Mouse (Mus musculus): Measurements from ENCODE around the gene Parp12. TPM values are rescaled to one million over a fixed set of nuclear protein-coding genes. Genes with fewer than 3 reads are reported as not detected.

Gene Parp12
- polyA plus RNA-seq, 1 experiment from 2014 or later = 4.7 TPM

- no peak overlapping the region for H3K27ac ChIP-seq (replicated peaks)
- H3K36me3 ChIP-seq = no peaks in the 10 kb centered on the region
- no peaks in the 10 kb centered on the region for H3K4me1 ChIP-seq
- H3K9ac ChIP-seq (replicated peaks) = no peak overlapping the region
- H3K9me3 ChIP-seq = no peaks in the 10 kb centered on the region
- 45% methylated on average over 2 of the region's 2 CpGs for WGBS
- no peak overlapping the region for H3K4me2 ChIP-seq (replicated peaks)
- H3K27me3 ChIP-seq = no peaks in the 10 kb centered on the region
- no peak for ATAC-seq (ENCODE audit: low FRiP score, low read depth)
- H3K4me3 ChIP-seq = no peak overlapping the region
These were observed 11.3 kb downstream of the Parp12 start for GRCm38 (mm10) chr6:39106812-39107211.

- Histone ChIP-seq H3K27me3 (no peaks in the 10 kb centered on the region), H3K9me3 (no peaks in the 10 kb centered on the region), H3K4me3 (no peak overlapping the region), H3K27ac (replicated peaks) (no peak overlapping the region), H3K4me1 (no peaks in the 10 kb centered on the region), H3K9ac (replicated peaks) (no peak overlapping the region), H3K4me2 (replicated peaks) (no peak overlapping the region), H3K36me3 (no peaks in the 10 kb centered on the region)
- no peak for ATAC-seq (ENCODE audit: low FRiP score, low read depth)
- 83% methylated on average over 4 of the region's 4 CpGs for WGBS
These were observed 13.5 kb downstream of the Parp12 start for GRCm38 (mm10) chr6:39104631-39105030.

GRCm38 (mm10) chr6:39076498-39076897 is 41.7 kb downstream of the Parp12 start:
- no peaks in the 10 kb centered on the region for H3K9me3 ChIP-seq
- H3K27me3 ChIP-seq = no peaks in the 10 kb centered on the region
- no peak overlapping the region for H3K4me2 ChIP-seq (replicated peaks)
- H3K27ac ChIP-seq (replicated peaks) = no peak overlapping the region
- peaks cover 5% of the 10 kb centered on the region; the same call in 1 of the 2 replicates for H3K4me1 ChIP-seq
- H3K9ac ChIP-seq (replicated peaks) = no peak overlapping the region
- H3K36me3 ChIP-seq = no peaks in the 10 kb centered on the region
- H3K4me3 ChIP-seq = no peak overlapping the region
- ATAC-seq (ENCODE audit: low FRiP score, low read depth) = no peak

GRCm38 (mm10) chr6:39074186-39074585 is 44.0 kb downstream of the Parp12 start:
- no peaks in the 10 kb centered on the region for H3K36me3 ChIP-seq
- no peak overlapping the region for H3K27ac ChIP-seq (replicated peaks)
- H3K4me2 ChIP-seq (replicated peaks) = no peak overlapping the region
- no peaks in the 10 kb centered on the region for H3K9me3 ChIP-seq
- no peaks in the 10 kb centered on the region for H3K27me3 ChIP-seq
- no peak for ATAC-seq (ENCODE audit: low FRiP score, low read depth)
- H3K9ac ChIP-seq (replicated peaks) = no peak overlapping the region
- peaks cover 5% of the 10 kb centered on the region; the same call in 1 of the 2 replicates for H3K4me1 ChIP-seq
- no peak overlapping the region for H3K4me3 ChIP-seq

GRCm38 (mm10) chr6:39072664-39073063 is 45.5 kb downstream of the Parp12 start:
- peaks cover 5% of the 10 kb centered on the region; the same call in 1 of the 2 replicates for H3K4me1 ChIP-seq
- 61% methylated on average over 5 of the region's 5 CpGs for WGBS
- H3K9ac ChIP-seq (replicated peaks) = no peak overlapping the region
- H3K9me3 ChIP-seq = no peaks in the 10 kb centered on the region
- no peak overlapping the region for H3K27ac ChIP-seq (replicated peaks)
- H3K27me3 ChIP-seq = no peaks in the 10 kb centered on the region
- H3K4me2 ChIP-seq (replicated peaks) = no peak overlapping the region
- H3K36me3 ChIP-seq = no peaks in the 10 kb centered on the region
- ATAC-seq (ENCODE audit: low FRiP score, low read depth) = no peak
- no peak overlapping the region for H3K4me3 ChIP-seq

- WGBS = 45% methylated on average over 12 of the region's 12 CpGs
- Histone ChIP-seq H3K36me3 (no peaks in the 10 kb centered on the region), H3K4me1 (0 out of 2 replicates have a peak, but pooled peaks cover 2% of the 10 kb centered on the region), H3K27me3 (no peaks in the 10 kb centered on the region), H3K4me3 (no peak overlapping the region), H3K27ac (replicated peaks) (no peak overlapping the region), H3K9me3 (no peaks in the 10 kb centered on the region), H3K4me2 (replicated peaks) (no peak overlapping the region), H3K9ac (replicated peaks) (no peak overlapping the region)
- peak; percentile 56; the same call in 1 of the 2 replicates for ATAC-seq (ENCODE audit: low FRiP score, low read depth)
These were observed 51.1 kb downstream of the Parp12 start for GRCm38 (mm10) chr6:39066935-39067578.

- H3K4me2 ChIP-seq (replicated peaks) = no peak overlapping the region
- H3K9ac ChIP-seq (replicated peaks) = no peak overlapping the region
- H3K27ac ChIP-seq (replicated peaks) = no peak overlapping the region
- no peaks in the 10 kb centered on the region for H3K36me3 ChIP-seq
- H3K4me3 ChIP-seq = no peak overlapping the region
- WGBS = 78% methylated on average over 2 of the region's 2 CpGs
- no peak for ATAC-seq (ENCODE audit: low FRiP score, low read depth)
- no peaks in the 10 kb centered on the region for H3K27me3 ChIP-seq
- H3K9me3 ChIP-seq = no peaks in the 10 kb centered on the region
- peaks cover 11% of the 10 kb centered on the region for H3K4me1 ChIP-seq
These were observed 54.6 kb downstream of the Parp12 start for GRCm38 (mm10) chr6:39063541-39063940.

GRCm38 (mm10) chr6:39061180-39061579 is 57.0 kb downstream of the Parp12 start:
- Histone ChIP-seq H3K36me3 (no peaks in the 10 kb centered on the region), H3K4me1 (peaks cover 9% of the 10 kb centered on the region), H3K4me2 (replicated peaks) (no peak overlapping the region), H3K4me3 (no peak overlapping the region), H3K27me3 (no peaks in the 10 kb centered on the region), H3K9ac (replicated peaks) (no peak overlapping the region), H3K9me3 (no peaks in the 10 kb centered on the region), H3K27ac (replicated peaks) (peak overlapping the region; percentile 32; the same call in 1 of the 2 replicates)
- ATAC-seq (ENCODE audit: low FRiP score, low read depth) = 0 out of 2 replicates have a peak, but pooled peaks have one; percentile 27
- WGBS = 31% methylated on average over 4 of the region's 4 CpGs

- WGBS = 82% methylated on average over 12 of the region's 12 CpGs
- Histone ChIP-seq H3K4me2 (replicated peaks) (no peak overlapping the region), H3K27me3 (no peaks in the 10 kb centered on the region), H3K9ac (replicated peaks) (no peak overlapping the region), H3K4me3 (no peak overlapping the region), H3K4me1 (peaks cover 9% of the 10 kb centered on the region), H3K27ac (replicated peaks) (no peak overlapping the region), H3K36me3 (no peaks in the 10 kb centered on the region), H3K9me3 (no peaks in the 10 kb centered on the region)
- ATAC-seq (ENCODE audit: low FRiP score, low read depth) = no peak
These were observed 58.3 kb downstream of the Parp12 start for GRCm38 (mm10) chr6:39059547-39060497.

GRCm38 (mm10) chr6:39058936-39059335 is 59.2 kb downstream of the Parp12 start:
- Histone ChIP-seq H3K9me3 (no peaks in the 10 kb centered on the region), H3K4me3 (no peak overlapping the region), H3K36me3 (no peaks in the 10 kb centered on the region), H3K4me1 (peaks cover 12% of the 10 kb centered on the region), H3K27ac (replicated peaks) (no peak overlapping the region), H3K4me2 (replicated peaks) (no peak overlapping the region), H3K27me3 (no peaks in the 10 kb centered on the region), H3K9ac (replicated peaks) (no peak overlapping the region)
- ATAC-seq (ENCODE audit: low FRiP score, low read depth) = no peak
- 75% methylated on average over 3 of the region's 3 CpGs for WGBS

- Histone ChIP-seq H3K36me3 (no peaks in the 10 kb centered on the region), H3K4me3 (no peak overlapping the region), H3K27ac (replicated peaks) (no peak overlapping the region), H3K9ac (replicated peaks) (no peak overlapping the region), H3K9me3 (no peaks in the 10 kb centered on the region), H3K27me3 (no peaks in the 10 kb centered on the region), H3K4me2 (replicated peaks) (no peak overlapping the region), H3K4me1 (peaks cover 12% of the 10 kb centered on the region)
- no peak for ATAC-seq (ENCODE audit: low FRiP score, low read depth)
- 58% methylated on average over 3 of the region's 3 CpGs for WGBS
These were observed 59.8 kb downstream of the Parp12 start for GRCm38 (mm10) chr6:39058389-39058788.

- 95% methylated on average over 1 of the region's 1 CpGs for whole genome bisulfite sequencing
- H3K4me3 ChIP-seq = no peak overlapping the region
- H3K27ac ChIP-seq (replicated peaks) = no peak overlapping the region
- ATAC-seq (ENCODE audit: low FRiP score, low read depth) = no peak
- H3K27me3 ChIP-seq = no peaks in the 10 kb centered on the region
- no peak overlapping the region for H3K4me2 ChIP-seq (replicated peaks)
- H3K36me3 ChIP-seq = no peaks in the 10 kb centered on the region
- H3K4me1 ChIP-seq = peaks cover 12% of the 10 kb centered on the region
- H3K9me3 ChIP-seq = no peaks in the 10 kb centered on the region
- H3K9ac ChIP-seq (replicated peaks) = no peak overlapping the region
These were observed 61.0 kb downstream of the Parp12 start for GRCm38 (mm10) chr6:39057161-39057560.

All from midbrain, embryonic 12.5 days (tissue).